Mouse (Mus musculus): ENCODE results near the gene Lpo.

GRCm38 (mm10) chr11:87828239-87828900, at the start of gene Lpo:
- no peak for TF ChIP-seq CTCF (IDR thresholded peaks at IDR 0.05)
- TF ChIP-seq EP300 (IDR thresholded peaks at IDR 0.05): no peak
